Mouse (Mus musculus): ENCODE results near the gene Tle6. TPM values are rescaled to one million over a fixed set of nuclear protein-coding genes. Genes with fewer than 3 reads are reported as not detected.
A peak's percentile ranks its signal among the peaks of the same experiment; 100 is the strongest.

Gene Tle6
- polyA plus RNA-seq, 1 experiment, result 8.6 TPM

DNA sequence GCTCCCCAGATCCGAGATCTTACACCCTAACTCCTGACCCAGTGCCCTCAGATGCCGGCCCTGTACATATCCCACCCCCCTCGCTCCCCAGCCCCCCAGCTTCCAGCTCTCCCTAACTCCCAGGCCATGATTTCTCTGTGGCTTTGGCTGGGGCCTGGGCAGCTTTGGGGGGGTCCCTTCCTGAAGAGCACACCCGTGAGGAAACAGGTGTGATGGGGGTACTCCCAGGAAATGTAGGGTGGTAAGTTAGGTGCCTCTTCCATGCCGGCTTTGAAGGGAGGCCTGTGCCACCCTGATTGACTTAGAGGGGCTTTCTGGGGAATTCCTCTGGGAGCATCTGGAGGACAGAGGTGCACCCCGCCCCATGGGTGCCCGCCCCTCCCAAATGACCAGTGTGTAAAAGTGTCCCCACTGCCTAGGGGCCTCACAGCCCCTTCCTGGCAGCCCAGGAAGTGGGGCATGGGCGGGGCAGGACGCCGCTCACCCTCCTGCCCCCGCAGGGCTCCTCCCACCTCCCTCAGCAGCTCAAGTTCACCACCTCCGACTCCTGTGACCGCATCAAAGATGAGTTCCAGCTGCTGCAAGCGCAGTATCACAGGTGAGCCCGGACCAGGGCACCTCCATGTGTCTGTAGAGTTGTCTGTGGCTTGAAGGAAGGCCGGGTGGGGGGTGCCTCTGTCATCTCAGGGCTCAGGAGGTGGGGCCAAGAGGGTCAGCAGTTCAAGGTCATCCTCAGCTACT, 40.0 kb downstream of the Tle6 start:
- peaks cover 37% of the 10 kb centered on the region for H3K36me3 ChIP-seq (ENCODE audit: control insufficient read depth, insufficient read depth)
- H3K79me2 ChIP-seq (ENCODE audit: control insufficient read depth, insufficient read depth), result peaks cover 52% of the 10 kb centered on the region
- TF ChIP-seq CTCF (IDR thresholded peaks at IDR 0.05; ENCODE audit: control insufficient read depth, insufficient read depth, insufficient read length), result no peak
- no peak for TF ChIP-seq USF1 (IDR thresholded peaks at IDR 0.05; ENCODE audit: low read depth)
- TF ChIP-seq CEBPB (IDR thresholded peaks at IDR 0.05; ENCODE audit: low read depth), result no peak
- TF ChIP-seq MAX (IDR thresholded peaks at IDR 0.05), result no peak
- TF ChIP-seq MYOG (IDR thresholded peaks at IDR 0.05; ENCODE audit: control insufficient read depth, extremely low read depth, insufficient read length), result no peak
- no peak for TF ChIP-seq MYOD1 (IDR thresholded peaks at IDR 0.05; ENCODE audit: control insufficient read depth, insufficient read length, low read depth)
- no peak for TF ChIP-seq FOSL1 (IDR thresholded peaks at IDR 0.05; ENCODE audit: insufficient read depth, low read length, poor library complexity, severe bottlenecking)
- peaks cover 30% of the 10 kb centered on the region for H3K79me3 ChIP-seq (ENCODE audit: low read depth)
- H3K27me3 ChIP-seq (ENCODE audit: control insufficient read depth, insufficient read depth, insufficient read length), result no peaks in the 10 kb centered on the region
- H3K4me3 ChIP-seq (ENCODE audit: insufficient read depth, poor library complexity, severe bottlenecking), result peak overlapping the region; percentile 95
- peak overlapping the region; percentile 97 for H3ac ChIP-seq (ENCODE audit: control insufficient read depth, insufficient read length, low read depth)

DNA sequence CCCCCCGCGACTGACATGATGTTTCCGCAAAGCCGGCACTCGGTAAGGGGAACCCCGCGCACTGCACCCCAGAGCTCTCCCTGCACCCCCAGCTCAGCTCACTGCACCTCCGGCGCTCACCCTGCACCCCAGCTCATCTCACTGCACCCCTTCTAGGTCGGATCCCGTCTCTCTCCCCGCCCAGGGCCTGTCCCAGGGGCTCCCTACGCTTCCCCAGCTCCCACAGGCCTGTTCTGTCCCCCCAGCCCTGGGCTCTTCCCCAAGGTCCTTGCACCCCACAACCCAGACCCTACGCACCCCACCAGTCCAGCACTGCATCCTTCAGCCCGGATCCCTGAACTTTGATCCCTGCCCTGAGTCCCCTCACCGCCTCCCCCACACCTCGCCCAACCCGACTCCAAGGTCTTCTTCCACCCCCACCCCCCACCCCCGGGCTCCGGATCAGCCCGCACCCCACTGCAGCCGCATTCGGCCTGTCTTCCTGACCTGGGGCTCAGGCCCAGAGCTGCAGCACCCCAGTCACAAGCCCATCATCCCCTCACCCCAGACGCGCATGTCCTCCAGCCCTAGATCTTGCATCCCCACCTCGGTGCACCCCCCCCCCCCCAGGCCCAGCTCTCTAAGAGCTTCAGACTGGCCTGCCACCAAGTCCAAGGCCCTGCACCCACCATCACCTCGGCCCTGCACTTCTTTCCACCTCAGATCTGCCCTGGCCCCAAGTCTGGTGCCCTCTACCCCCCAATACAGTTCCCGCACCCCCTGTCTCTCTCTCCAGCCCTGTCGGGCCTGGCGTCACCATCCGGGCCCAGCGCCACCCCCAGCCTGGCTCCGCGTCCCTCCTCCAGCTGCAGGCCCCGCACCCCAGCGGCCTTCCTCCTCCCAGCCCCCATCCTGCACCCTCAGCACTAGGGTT, 41.0 kb downstream of the Tle6 start:
- TF ChIP-seq CEBPB (IDR thresholded peaks at IDR 0.05; ENCODE audit: low read depth) (no peak), MYOG (IDR thresholded peaks at IDR 0.05; ENCODE audit: control insufficient read depth, extremely low read depth, insufficient read length) (no peak), MAX (IDR thresholded peaks at IDR 0.05) (no peak), USF1 (IDR thresholded peaks at IDR 0.05; ENCODE audit: low read depth) (no peak)
- Histone ChIP-seq H3K4me3 (ENCODE audit: insufficient read depth, poor library complexity, severe bottlenecking) (peak overlapping the region; percentile 95), H3K27me3 (ENCODE audit: control insufficient read depth, insufficient read depth, insufficient read length) (no peaks in the 10 kb centered on the region), H3K79me2 (ENCODE audit: control insufficient read depth, insufficient read depth) (peaks cover 52% of the 10 kb centered on the region), H3K36me3 (ENCODE audit: control insufficient read depth, insufficient read depth) (peaks cover 28% of the 10 kb centered on the region), H3K79me3 (ENCODE audit: low read depth) (peaks cover 30% of the 10 kb centered on the region), H3ac (ENCODE audit: control insufficient read depth, insufficient read length, low read depth) (peak overlapping the region; percentile 97)

DNA sequence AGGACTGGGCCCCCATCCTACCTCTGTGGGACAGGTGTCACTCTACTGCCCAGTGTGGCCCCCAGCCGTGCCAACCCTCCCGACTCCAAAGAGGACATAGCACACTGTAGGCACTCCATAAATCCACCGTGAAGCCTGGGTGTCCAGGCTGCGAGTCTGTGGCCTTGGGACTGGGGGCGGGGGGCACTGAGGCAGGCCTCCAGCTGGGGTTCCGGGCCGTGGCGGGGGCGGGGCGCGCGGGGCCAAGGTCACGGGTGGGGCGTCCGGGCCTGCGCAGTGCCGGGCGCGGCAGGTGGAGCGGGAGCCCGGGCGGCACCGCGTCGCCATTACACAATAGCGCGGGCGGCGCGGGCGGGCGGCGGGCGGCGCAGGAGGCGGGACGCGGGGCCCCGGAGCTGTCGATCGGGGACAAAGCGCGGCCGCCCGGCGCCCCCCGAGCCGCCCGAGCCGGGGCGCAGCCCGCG, 41.7 kb downstream of the Tle6 start, which contains the start of gene Aes:
Aes (plus strand) TSS at position 326 of the 464 bp plus-strand sequence.
- Histone ChIP-seq H3K36me3 (ENCODE audit: control insufficient read depth, insufficient read depth) (peaks cover 21% of the 10 kb centered on the region), H3K79me2 (ENCODE audit: control insufficient read depth, insufficient read depth) (peaks cover 49% of the 10 kb centered on the region), H3ac (ENCODE audit: control insufficient read depth, insufficient read length, low read depth) (peak within 1 kb of the TSS; percentile 97), H3K27me3 (ENCODE audit: control insufficient read depth, insufficient read depth, insufficient read length) (no peaks in the 10 kb centered on the region), H3K4me3 (ENCODE audit: insufficient read depth, poor library complexity, severe bottlenecking) (peak within 1 kb of the TSS; percentile 95), H3K79me3 (ENCODE audit: low read depth) (peaks cover 30% of the 10 kb centered on the region)
- TF ChIP-seq CTCF (IDR thresholded peaks at IDR 0.05; ENCODE audit: control insufficient read depth, insufficient read depth, insufficient read length) (no peak), CEBPB (IDR thresholded peaks at IDR 0.05; ENCODE audit: low read depth) (peak; percentile 12)

DNA sequence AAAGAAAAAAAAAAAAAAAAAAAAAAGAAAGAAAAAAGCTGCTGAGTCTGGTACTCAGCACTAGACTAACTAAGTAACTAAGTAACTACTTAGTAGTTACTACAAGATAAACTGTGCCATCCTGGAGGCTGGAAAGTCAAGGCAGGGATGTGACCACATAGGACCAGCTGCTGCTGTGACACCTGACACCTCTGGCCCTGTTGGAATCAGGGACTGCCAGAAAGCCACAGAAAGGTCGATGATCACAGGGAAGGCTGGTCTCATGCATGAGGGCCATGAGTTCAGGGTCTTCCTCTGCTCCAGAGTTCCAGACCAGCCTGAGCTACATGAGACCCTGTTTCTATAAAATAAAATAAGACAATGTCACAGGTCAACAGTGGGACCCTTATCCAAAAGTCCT, 43.4 kb downstream of the Tle6 start:
- Histone ChIP-seq H3K79me3 (ENCODE audit: low read depth) (peaks cover 22% of the 10 kb centered on the region), H3K36me3 (ENCODE audit: control insufficient read depth, insufficient read depth) (peaks cover 15% of the 10 kb centered on the region), H3K79me2 (ENCODE audit: control insufficient read depth, insufficient read depth) (peaks cover 33% of the 10 kb centered on the region), H3ac (ENCODE audit: control insufficient read depth, insufficient read length, low read depth) (no peak overlapping the region), H3K4me3 (ENCODE audit: insufficient read depth, poor library complexity, severe bottlenecking) (no peak overlapping the region), H3K27me3 (ENCODE audit: control insufficient read depth, insufficient read depth, insufficient read length) (no peaks in the 10 kb centered on the region)
- TF ChIP-seq MYOD1 (IDR thresholded peaks at IDR 0.05; ENCODE audit: control insufficient read depth, insufficient read length, low read depth), result peak; percentile 17
- no peak for TF ChIP-seq FOSL1 (IDR thresholded peaks at IDR 0.05; ENCODE audit: insufficient read depth, low read length, poor library complexity, severe bottlenecking)

DNA sequence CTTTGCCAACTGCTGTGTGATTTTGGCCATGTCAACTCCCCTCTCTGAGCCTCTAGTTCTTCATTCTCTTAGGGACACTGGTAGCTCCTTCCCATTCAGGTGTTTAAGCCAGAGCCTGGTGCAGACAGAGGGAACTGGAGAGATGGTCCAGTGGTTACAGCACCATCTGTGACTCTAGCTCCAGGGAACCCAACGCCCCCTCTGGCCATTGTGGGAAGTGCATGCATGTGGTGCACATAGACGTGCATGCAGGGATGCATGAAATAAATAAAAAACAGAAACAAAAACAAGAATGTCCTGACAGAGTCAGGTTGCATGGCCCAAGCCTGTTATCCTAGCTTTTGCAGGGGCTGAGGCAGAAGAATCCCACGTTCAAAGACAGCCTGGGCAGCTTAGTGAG, 44.6 kb downstream of the Tle6 start:
- Histone ChIP-seq H3K79me3 (ENCODE audit: low read depth) (peaks cover 10% of the 10 kb centered on the region), H3ac (ENCODE audit: control insufficient read depth, insufficient read length, low read depth) (no peak overlapping the region), H3K79me2 (ENCODE audit: control insufficient read depth, insufficient read depth) (peaks cover 21% of the 10 kb centered on the region), H3K4me3 (ENCODE audit: insufficient read depth, poor library complexity, severe bottlenecking) (no peak overlapping the region), H3K36me3 (ENCODE audit: control insufficient read depth, insufficient read depth) (peaks cover 2% of the 10 kb centered on the region), H3K27me3 (ENCODE audit: control insufficient read depth, insufficient read depth, insufficient read length) (no peaks in the 10 kb centered on the region)
- TF ChIP-seq CTCF (IDR thresholded peaks at IDR 0.05; ENCODE audit: control insufficient read depth, insufficient read depth, insufficient read length) (no peak), FOSL1 (IDR thresholded peaks at IDR 0.05; ENCODE audit: insufficient read depth, low read length, poor library complexity, severe bottlenecking) (no peak), MAX (IDR thresholded peaks at IDR 0.05) (no peak), MYOG (IDR thresholded peaks at IDR 0.05; ENCODE audit: control insufficient read depth, extremely low read depth, insufficient read length) (no peak), USF1 (IDR thresholded peaks at IDR 0.05; ENCODE audit: low read depth) (no peak), CEBPB (IDR thresholded peaks at IDR 0.05; ENCODE audit: low read depth) (no peak), MYOD1 (IDR thresholded peaks at IDR 0.05; ENCODE audit: control insufficient read depth, insufficient read length, low read depth) (no peak)

Data from C2C12 (cell line).